Mouse (Mus musculus) cerebellum, adult 9-10 months (tissue): ENCODE results near the gene Pecam1.
"Not testable (repeated sequence)": the region's sequence is repeated elsewhere in the genome, so short reads cannot be mapped to it uniquely, and the experiment has no call there.

Source experiments
- DNase-seq: peaks from one replicate; pipeline ENCODE4 v3.0.0; 2022

Gene Pecam1

DNA sequence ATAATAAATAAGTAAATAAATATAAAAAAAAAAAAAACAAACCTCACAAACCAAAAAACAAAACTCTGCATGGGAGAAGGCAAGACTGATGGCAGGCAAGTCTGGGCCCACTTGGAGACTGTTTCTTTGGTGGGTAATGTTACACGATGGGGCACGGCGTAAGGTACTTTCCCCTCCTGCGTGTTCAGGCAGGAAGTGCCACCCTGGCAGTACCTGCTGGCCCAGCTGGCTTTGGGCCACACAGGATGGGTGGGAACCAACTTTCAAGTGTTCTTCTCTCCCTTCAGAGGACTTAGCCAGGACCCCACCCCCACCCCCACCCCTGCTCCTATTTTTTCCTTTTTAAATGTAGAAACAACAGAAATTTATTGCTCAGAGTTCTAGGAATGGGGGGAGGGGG is 85.1 kb downstream of the Pecam1 start:
- DNase-seq: no peak

GRCm38 (mm10) chr11:106664691-106665090 is 85.7 kb downstream of the Pecam1 start:
- DNase-seq: no peak

- DNase-seq: no peak
Measured at GRCm38 (mm10) chr11:106663838-106664237, 86.6 kb downstream of the Pecam1 start.

- no peak for DNase-seq
Measured at GRCm38 (mm10) chr11:106662634-106663407, 87.6 kb downstream of the Pecam1 start.

- no peak for DNase-seq
Measured at GRCm38 (mm10) chr11:106660453-106661081, 89.9 kb downstream of the Pecam1 start.

GRCm38 (mm10) chr11:106659598-106660295 is 90.7 kb downstream of the Pecam1 start:
- DNase-seq: no peak

- DNase-seq: peak; percentile 87
Measured at GRCm38 (mm10) chr11:106658051-106658880, 92.2 kb downstream of the Pecam1 start.

GRCm38 (mm10) chr11:106656896-106657498 is 93.4 kb downstream of the Pecam1 start:
- not testable (repeated sequence) for DNase-seq

- DNase-seq: peak; percentile 79
Measured at GRCm38 (mm10) chr11:106648347-106648746, 102.1 kb downstream of the Pecam1 start.

GRCm38 (mm10) chr11:106642966-106643637 is 107.3 kb downstream of the Pecam1 start:
- no peak for DNase-seq

GRCm38 (mm10) chr11:106641580-106641979 is 108.8 kb downstream of the Pecam1 start:
- DNase-seq: no peak

DNA sequence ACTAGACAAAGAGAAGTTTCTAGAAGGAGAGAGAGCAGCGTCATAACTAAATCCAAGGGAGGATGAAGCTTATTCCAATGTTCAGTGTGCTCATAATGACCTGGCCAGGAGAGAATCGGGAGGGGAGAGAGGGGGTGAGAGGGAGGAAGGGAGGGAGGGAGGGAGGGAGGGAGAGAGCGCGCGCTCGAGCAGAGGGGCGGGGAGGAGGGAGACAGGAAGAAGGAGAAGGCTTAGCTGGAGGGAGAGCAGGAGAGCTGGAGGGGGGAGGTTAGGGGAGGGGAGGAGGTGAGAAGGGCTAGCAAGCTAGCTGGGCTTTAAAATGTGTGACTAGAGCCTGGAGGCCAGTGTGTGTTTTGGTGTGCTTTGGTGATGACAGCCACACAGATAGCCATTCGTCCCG is 110.4 kb downstream of the Pecam1 start:
- no peak for DNase-seq

DNA sequence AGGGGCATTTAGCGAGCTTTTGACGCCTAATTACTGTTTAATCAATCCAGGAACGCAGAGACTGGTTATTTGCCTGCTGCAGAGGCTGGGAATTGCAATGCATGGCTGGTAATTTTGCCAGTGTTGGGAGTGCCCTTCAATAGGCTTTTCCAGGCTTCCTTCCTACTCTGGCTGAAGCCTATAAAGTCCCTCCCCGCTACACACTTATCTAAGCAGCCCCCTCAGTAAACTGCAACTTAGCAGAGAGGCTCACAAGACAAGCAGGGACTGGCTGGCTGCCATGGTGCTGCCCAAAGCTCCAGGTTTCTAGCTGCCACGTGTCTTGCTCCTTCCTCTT is 111.1 kb downstream of the Pecam1 start:
- no peak for DNase-seq

DNA sequence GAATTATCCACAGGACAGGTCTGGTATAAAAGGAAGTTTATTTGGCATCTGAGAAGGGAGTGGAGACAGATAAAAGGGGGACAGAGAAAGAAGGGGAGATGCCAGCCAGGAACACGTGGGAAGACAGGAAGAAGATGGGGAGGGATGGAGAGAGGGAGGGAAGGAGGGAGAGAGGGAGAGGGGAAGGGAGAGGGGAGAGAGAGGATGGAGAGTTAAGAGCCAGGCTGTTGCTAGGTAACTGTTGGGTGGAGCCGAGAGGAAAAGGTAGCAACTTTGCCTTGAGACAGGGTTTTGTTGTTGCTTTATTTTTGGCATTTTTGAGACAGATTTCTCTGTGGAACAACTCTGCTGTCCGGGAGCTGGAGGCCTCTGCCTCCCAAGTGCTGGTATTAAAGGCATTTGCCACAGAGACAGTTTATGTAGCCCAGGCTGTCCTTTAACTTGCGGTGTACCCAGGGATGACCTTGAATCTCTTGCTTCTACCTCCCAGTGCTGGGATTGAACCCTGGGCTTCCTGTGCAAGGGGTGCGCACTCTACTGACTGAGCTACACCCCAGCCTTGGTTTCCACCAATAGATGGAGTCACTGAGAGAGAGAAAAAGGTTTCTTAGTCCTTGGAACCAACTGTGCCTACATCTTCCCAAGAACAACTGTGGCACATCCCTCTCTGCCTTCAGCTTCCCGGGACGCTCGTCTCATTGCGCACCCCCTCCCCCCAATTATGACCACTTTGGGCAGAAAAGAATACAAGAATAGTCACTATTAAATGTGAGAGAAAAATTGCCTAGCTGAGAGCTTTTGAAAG is 111.7 kb downstream of the Pecam1 start:
- DNase-seq: no peak

GRCm38 (mm10) chr11:106637754-106638153 is 112.7 kb downstream of the Pecam1 start:
- no peak for DNase-seq

DNA sequence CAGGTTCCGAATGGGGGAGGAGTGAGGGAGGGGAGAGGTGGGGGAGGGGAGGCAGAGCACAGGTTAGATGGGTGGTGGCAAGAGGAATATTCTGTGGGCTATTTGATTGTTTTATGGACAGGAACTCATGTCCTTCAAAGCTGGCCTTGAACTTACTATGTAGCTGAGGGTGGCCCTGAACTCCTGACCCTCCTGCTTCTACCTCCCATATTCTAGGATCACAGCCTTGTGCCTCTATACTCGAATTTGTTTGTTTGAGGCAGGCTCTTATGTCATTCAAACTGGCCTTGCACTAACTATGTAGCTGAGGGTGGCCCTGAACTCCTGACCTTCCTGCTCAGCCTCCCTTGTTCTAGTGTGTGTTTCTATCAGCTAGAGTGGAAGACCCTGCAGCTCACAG is 114.5 kb downstream of the Pecam1 start:
- no peak for DNase-seq

DNA sequence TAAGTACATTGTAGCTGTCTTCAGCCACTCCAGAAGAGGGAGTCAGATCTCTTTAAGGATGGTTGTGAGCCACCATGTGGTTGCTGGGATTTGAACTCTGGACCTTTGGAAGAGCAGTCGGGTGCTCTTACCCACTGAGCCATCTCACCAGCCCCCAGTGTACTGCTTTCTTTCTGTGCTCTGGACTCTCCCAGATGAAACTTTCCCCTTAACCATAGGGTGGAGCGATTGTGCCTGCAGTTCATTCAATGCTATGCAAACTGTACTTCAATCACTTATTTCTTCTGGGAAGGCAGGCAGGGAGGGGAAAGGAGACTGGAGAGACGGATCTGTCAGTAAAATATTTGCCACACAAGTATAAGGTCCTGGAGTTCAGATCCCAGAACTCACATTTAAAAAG is 116.3 kb downstream of the Pecam1 start:
- not testable (repeated sequence) for DNase-seq

- DNase-seq: no peak
Measured at GRCm38 (mm10) chr11:106633456-106633855, 117.0 kb downstream of the Pecam1 start.

DNA sequence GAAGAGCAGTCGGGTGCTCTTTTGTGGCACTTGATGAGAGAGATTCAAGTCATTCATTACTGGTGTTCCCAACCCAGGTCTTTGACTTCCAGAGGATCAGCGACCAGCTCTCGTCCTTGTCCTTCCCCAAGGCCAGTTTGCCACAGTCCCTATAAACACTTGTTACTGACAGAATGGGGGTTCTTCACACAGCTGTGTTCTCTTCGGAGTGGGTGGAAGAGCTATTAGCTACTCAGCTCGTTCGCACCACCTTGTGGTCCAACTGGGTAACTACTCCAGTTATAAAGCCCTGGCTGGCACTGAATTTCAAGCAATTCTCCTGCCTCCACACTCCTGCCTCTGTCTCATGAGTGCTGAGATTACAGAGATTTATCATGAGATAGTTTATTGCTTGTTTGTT is 122.7 kb downstream of the Pecam1 start:
- DNase-seq: peak; percentile 63

DNA sequence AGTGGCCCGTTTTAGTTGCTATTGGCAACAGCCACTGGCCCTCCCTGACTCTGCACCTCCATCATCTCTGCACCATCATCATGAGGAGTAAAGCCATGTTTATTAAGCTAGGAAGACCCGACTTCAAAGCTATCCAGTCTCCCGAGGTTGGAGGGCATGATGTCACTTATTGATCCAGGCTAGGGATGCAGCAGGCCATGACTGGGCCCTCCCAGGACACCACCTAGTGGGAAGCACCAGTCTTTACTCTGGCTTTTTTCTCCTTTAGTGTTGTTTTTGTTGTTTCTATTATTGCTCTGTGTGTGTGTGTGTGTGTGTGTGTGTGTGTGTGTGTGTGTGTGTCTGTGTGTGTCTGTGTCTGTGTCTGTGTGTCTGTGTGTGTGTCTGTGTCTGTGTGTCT is 124.9 kb downstream of the Pecam1 start:
- no peak for DNase-seq

DNA sequence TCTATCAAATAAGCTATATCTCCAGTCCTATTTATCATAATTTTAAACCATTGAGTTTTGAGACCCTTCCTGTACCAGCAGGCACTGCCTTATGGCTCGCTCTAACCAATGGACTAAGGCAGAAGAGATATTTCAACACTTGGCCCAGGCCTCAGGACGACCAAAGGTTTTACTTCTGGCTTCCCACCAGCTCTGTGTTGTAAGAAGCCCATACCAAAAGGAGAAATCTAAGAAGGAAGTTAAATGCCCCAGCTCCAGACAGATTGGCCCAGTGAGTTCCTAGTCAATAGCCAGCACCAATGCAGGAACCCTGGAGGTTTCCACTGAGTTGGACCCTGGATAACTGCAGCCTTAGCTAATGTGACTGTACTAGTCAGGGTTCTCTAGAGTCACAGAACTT is 126.8 kb downstream of the Pecam1 start:
- no peak for DNase-seq
